Mouse (Mus musculus) heart, embryonic 12.5 days (tissue): Measurements from ENCODE around the gene Ppih. TPM values are rescaled to one million over a fixed set of nuclear protein-coding genes. Genes with fewer than 3 reads are reported as not detected.
A peak's percentile ranks its signal among the peaks of the same experiment; 100 is the strongest.

Source experiments
- ATAC-seq: fragments of 200-750 bp; cut with Nextera tagmentation; 2 replicates; pipeline ENCODE4 v1.8.0; 2017; ENCODE audit warnings: moderate TSS enrichment, moderate library complexity; ENCODE audit not compliant: insufficient number of reproducible peaks, low FRiP score
- H3K27ac ChIP-seq: fragments of 300-500 bp; sonication (generic); 2 replicates; pipeline ENCODE4 v1.5.1; 2016; ENCODE audit warnings: mild to moderate bottlenecking, moderate library complexity; ENCODE audit not compliant: poor library complexity, severe bottlenecking
- H3K27me3 ChIP-seq: fragments of 300-500 bp; sonication (generic); replicated peaks from 2 replicates; pipeline ENCODE4 v1.6.1; 2016; ENCODE audit warnings: mild to moderate bottlenecking, moderate library complexity
- H3K36me3 ChIP-seq: fragments of 300-500 bp; sonication (generic); 2 replicates; pipeline ENCODE4 v1.6.1; 2016; ENCODE audit warnings: mild to moderate bottlenecking, moderate library complexity
- H3K4me1 ChIP-seq: fragments of 300-500 bp; sonication (generic); replicated peaks from 2 replicates; pipeline ENCODE4 v1.6.1; 2016; ENCODE audit warnings: mild to moderate bottlenecking
- H3K4me2 ChIP-seq: fragments of 300-500 bp; sonication (generic); 2 replicates; pipeline ENCODE4 v1.6.1; 2016; ENCODE audit warnings: mild to moderate bottlenecking, moderate library complexity
- H3K4me3 ChIP-seq: fragments of 300-500 bp; sonication (generic); 2 replicates; pipeline ENCODE4 v1.5.1; 2016; ENCODE audit warnings: mild to moderate bottlenecking
- H3K9ac ChIP-seq: fragments of 300-500 bp; sonication (generic); 2 replicates; pipeline ENCODE4 v1.6.1; 2016; ENCODE audit warnings: mild to moderate bottlenecking, moderate library complexity
- H3K9me3 ChIP-seq: fragments of 300-500 bp; sonication (generic); replicated peaks from 2 replicates; pipeline ENCODE4 v1.6.1; 2016; ENCODE audit warnings: mild to moderate bottlenecking, moderate library complexity
- WGBS: fragments of 180-500 bp; shearing (Covaris S2); methylation state at CpG from one replicate; pipeline ENCODE4 v1.1.7; 2016; 5-methylcytosine and 5-hydroxymethylcytosine counted together
- polyA plus RNA-seq: library from polyadenylated mRNA; unstranded; fragments of >200 nt; fragmentation: Nextera tagmentation; extraction: Ambion mirVana; gene quantifications from 2 replicates; pipeline ENCODE4 v1.2.1, GENCODE M21; 2016

Ppih gene
- polyA plus RNA-seq, 1 experiment from 2014 or later = 58.1 TPM

- WGBS = 76% methylated on average over 1 of the region's 1 CpGs
- H3K4me1 ChIP-seq = no peaks in the 10 kb centered on the region
- H3K9me3 ChIP-seq = no peaks in the 10 kb centered on the region
- H3K27ac ChIP-seq = no peak overlapping the region
- peaks cover 88% of the 10 kb centered on the region for H3K36me3 ChIP-seq
- H3K4me2 ChIP-seq = no peak overlapping the region
- no peaks in the 10 kb centered on the region for H3K27me3 ChIP-seq
- H3K4me3 ChIP-seq = no peak overlapping the region
- H3K9ac ChIP-seq = no peak overlapping the region
- no peak for ATAC-seq
Observed at GRCm38 (mm10) chr4:119313756-119314155, 6.6 kb downstream of the Ppih start.

DNA sequence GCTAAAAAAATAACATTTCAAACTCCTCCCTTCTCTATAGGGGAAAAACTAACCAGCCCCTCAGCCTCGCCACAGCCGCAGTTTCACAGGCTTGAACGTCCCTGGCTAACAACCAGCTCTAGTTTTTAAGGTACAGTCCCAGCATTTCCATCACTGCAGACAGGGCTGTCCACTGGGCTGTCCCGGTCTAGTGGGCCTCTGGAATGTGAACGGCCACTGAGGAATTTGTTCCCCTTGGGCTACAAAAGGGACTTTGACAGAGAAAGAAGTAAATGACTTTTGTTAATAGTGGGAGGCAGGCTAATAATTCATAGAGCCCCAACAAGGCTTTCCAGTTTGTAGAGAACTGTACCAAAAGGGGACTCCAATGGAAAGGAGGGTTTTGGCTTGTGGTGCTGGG is 14.9 kb downstream of the Ppih start:
- no peaks in the 10 kb centered on the region for H3K27me3 ChIP-seq
- H3K4me3 ChIP-seq = no peak overlapping the region
- H3K36me3 ChIP-seq = peaks cover 39% of the 10 kb centered on the region
- ATAC-seq = no peak
- H3K9me3 ChIP-seq = no peaks in the 10 kb centered on the region
- H3K4me2 ChIP-seq = no peak overlapping the region
- WGBS = 83% methylated on average over 5 of the region's 5 CpGs
- no peak overlapping the region for H3K9ac ChIP-seq
- H3K4me1 ChIP-seq = no peaks in the 10 kb centered on the region
- H3K27ac ChIP-seq = no peak overlapping the region

- no peak overlapping the region for H3K4me2 ChIP-seq
- no peaks in the 10 kb centered on the region for H3K9me3 ChIP-seq
- H3K9ac ChIP-seq = no peak overlapping the region
- peaks cover 24% of the 10 kb centered on the region for H3K36me3 ChIP-seq
- no peaks in the 10 kb centered on the region for H3K4me1 ChIP-seq
- H3K27me3 ChIP-seq = no peaks in the 10 kb centered on the region
- ATAC-seq = no peak
- 87% methylated on average over 8 of the region's 8 CpGs for WGBS
- no peak overlapping the region for H3K4me3 ChIP-seq
- H3K27ac ChIP-seq = no peak overlapping the region
Observed at GRCm38 (mm10) chr4:119303291-119303690, 17.1 kb downstream of the Ppih start.

GRCm38 (mm10) chr4:119301777-119302176 is 18.6 kb downstream of the Ppih start:
- WGBS = 75% methylated on average over 3 of the region's 3 CpGs
- H3K36me3 ChIP-seq = peaks cover 9% of the 10 kb centered on the region
- H3K4me1 ChIP-seq = no peaks in the 10 kb centered on the region
- no peak overlapping the region for H3K4me2 ChIP-seq
- H3K4me3 ChIP-seq = no peak overlapping the region
- H3K27me3 ChIP-seq = no peaks in the 10 kb centered on the region
- no peak for ATAC-seq
- no peak overlapping the region for H3K9ac ChIP-seq
- no peak overlapping the region for H3K27ac ChIP-seq
- H3K9me3 ChIP-seq = no peaks in the 10 kb centered on the region

DNA sequence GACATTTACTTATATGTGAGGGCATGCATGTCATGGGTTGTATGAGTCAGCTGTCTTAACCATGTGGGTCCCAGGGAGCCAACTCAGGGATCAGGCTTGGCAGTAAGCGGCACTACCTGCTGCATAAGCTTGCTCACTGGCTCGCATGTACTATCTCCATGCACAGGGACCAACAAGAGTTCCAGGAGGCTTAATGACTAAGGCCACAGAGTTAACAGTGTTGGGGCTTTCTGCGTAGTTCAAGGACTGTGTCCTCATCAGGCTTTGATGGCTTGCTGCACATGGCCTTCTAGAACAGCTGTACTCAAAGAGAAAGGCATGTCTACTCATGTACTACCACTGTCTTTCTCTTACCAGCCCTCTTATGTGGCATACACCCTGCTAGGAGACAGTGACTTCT is 19.6 kb downstream of the Ppih start:
- no peak overlapping the region for H3K9ac ChIP-seq
- ATAC-seq = no peak
- 87% methylated on average over 3 of the region's 3 CpGs for WGBS

GRCm38 (mm10) chr4:119297361-119297760 is 23.0 kb downstream of the Ppih start:
- 75% methylated on average over 2 of the region's 2 CpGs for WGBS

More for the DNA sequence above, 19.6 kb downstream of the Ppih start:
- H3K27me3 ChIP-seq = no peaks in the 10 kb centered on the region
- no peak overlapping the region for H3K4me3 ChIP-seq
- no peaks in the 10 kb centered on the region for H3K9me3 ChIP-seq
- H3K27ac ChIP-seq = no peak overlapping the region
- H3K4me1 ChIP-seq = peaks cover 2% of the 10 kb centered on the region
- H3K4me2 ChIP-seq = no peak overlapping the region
- H3K36me3 ChIP-seq = peaks cover 2% of the 10 kb centered on the region; the same call in 1 of the 2 replicates

GRCm38 (mm10) chr4:119295134-119295453 is 25.3 kb downstream of the Ppih start:
- Histone ChIP-seq H3K9ac (peak overlapping the region; percentile 76), H3K4me1 (peaks cover 24% of the 10 kb centered on the region), H3K27ac (peak overlapping the region; percentile 87), H3K4me3 (peak overlapping the region; percentile 95), H3K27me3 (no peaks in the 10 kb centered on the region), H3K9me3 (no peaks in the 10 kb centered on the region), H3K4me2 (peak overlapping the region; percentile 74), H3K36me3 (peaks cover 9% of the 10 kb centered on the region)
- no peak for ATAC-seq
- WGBS = 5% methylated on average over 6 of the region's 6 CpGs

More at GRCm38 (mm10) chr4:119297361-119297760, 23.0 kb downstream of the Ppih start:
- ATAC-seq = no peak
- H3K4me1 ChIP-seq = peaks cover 13% of the 10 kb centered on the region
- no peak overlapping the region for H3K4me2 ChIP-seq
- H3K9ac ChIP-seq = no peak overlapping the region
- no peaks in the 10 kb centered on the region for H3K9me3 ChIP-seq
- H3K4me3 ChIP-seq = no peak overlapping the region
- no peaks in the 10 kb centered on the region for H3K27me3 ChIP-seq
- H3K27ac ChIP-seq = no peak overlapping the region
- no peaks in the 10 kb centered on the region; the same call in 1 of the 2 replicates for H3K36me3 ChIP-seq

- H3K4me1 ChIP-seq = peaks cover 24% of the 10 kb centered on the region
- WGBS = under 1% methylated on average over 61 of the region's 61 CpGs
- H3K4me2 ChIP-seq = peak within 1 kb of the TSS; percentile 89
- ATAC-seq = peak; percentile 100
- H3K27me3 ChIP-seq = no peaks in the 10 kb centered on the region
- H3K36me3 ChIP-seq = peaks cover 12% of the 10 kb centered on the region
- H3K9me3 ChIP-seq = no peaks in the 10 kb centered on the region
- H3K4me3 ChIP-seq = peak within 1 kb of the TSS; percentile 95
- peak within 1 kb of the TSS; percentile 95 for H3K9ac ChIP-seq
- H3K27ac ChIP-seq = peak within 1 kb of the TSS; percentile 91
Observed at GRCm38 (mm10) chr4:119294415-119295133, 25.8 kb downstream of the Ppih start, which contains the start of gene Ybx1. Ybx1 (minus strand) TSS chr4:119294604.

DNA sequence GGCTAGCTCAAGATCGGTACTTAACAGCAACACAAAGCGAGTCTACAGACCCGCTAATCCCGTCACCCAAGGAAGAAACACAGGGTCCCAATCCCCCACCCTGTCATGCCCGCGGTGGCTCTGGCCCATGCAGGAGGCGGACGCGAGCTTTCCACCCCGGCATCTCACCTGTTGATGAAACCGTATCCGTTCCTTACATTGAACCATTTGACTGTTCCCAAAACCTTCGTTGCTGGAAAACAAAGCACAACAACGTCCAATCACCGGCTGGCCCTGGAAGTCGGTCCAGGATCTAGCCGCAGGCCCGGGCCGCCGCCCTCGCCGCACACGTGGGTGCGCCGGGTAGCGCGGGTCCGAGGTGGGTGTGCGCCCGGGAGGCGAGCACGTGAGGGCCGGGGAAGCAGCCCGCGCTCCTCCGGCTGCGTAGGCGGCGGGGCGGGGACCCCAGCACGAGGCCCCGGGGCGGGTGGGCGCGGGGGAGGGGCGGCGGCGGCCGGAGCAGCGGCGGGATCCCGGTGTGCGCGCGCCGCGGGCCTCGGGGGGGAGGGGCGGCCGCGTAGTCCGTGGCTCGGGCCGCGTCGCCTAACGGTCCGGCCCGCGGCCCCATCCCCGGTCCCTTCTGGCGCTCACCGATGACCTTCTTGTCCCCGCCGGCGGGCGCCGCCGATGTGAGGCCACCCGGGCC is 26.6 kb downstream of the Ppih start:
- WGBS = under 1% methylated on average over 53 of the region's 80 CpGs
- Histone ChIP-seq H3K4me2 (peak overlapping the region; percentile 89), H3K27me3 (no peaks in the 10 kb centered on the region), H3K27ac (peak overlapping the region; percentile 91), H3K4me1 (peaks cover 27% of the 10 kb centered on the region), H3K9ac (peak overlapping the region; percentile 95), H3K36me3 (peaks cover 17% of the 10 kb centered on the region), H3K9me3 (no peaks in the 10 kb centered on the region), H3K4me3 (peak overlapping the region; percentile 95)
- peak; percentile 60 for ATAC-seq

- H3K9ac ChIP-seq = peak overlapping the region; percentile 95
- H3K4me2 ChIP-seq = peak overlapping the region; percentile 89
- peaks cover 32% of the 10 kb centered on the region for H3K4me1 ChIP-seq
- WGBS = under 1% methylated on average over 24 of the region's 24 CpGs
- H3K27me3 ChIP-seq = no peaks in the 10 kb centered on the region
- H3K36me3 ChIP-seq = peaks cover 21% of the 10 kb centered on the region
- no peaks in the 10 kb centered on the region for H3K9me3 ChIP-seq
- peak overlapping the region; percentile 95 for H3K4me3 ChIP-seq
- ATAC-seq = no peak
- H3K27ac ChIP-seq = peak overlapping the region; percentile 91; the same call in 1 of the 2 replicates
Observed at GRCm38 (mm10) chr4:119292771-119293573, 27.4 kb downstream of the Ppih start.

DNA sequence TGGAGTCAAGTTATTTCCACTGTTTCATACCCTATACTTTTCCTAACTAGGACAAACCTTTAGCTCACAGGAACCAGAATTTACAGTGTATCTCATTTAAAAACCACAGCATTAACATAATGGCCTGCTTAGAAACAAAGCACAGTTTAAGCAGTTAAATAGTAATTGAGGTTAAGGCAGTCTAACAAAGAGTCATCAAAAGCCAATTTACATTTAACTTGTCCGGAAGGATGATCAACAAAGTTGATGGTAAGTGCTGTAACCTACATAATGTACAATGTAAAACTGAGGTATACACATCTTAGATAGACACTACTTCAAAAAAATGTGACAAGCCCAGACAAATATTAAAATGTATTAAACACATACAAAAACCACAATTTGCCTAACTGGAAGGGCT is 28.4 kb downstream of the Ppih start:
- H3K4me1 ChIP-seq = peaks cover 39% of the 10 kb centered on the region
- no peak for ATAC-seq
- peaks cover 26% of the 10 kb centered on the region for H3K36me3 ChIP-seq
- H3K27ac ChIP-seq = no peak overlapping the region
- no peaks in the 10 kb centered on the region for H3K9me3 ChIP-seq
- H3K4me3 ChIP-seq = peak overlapping the region; percentile 95
- no peaks in the 10 kb centered on the region for H3K27me3 ChIP-seq
- H3K9ac ChIP-seq = peak overlapping the region; percentile 95; the same call in 1 of the 2 replicates
- H3K4me2 ChIP-seq = peak overlapping the region; percentile 89
- 88% methylated on average over 1 of the region's 1 CpGs for WGBS
